10 mouse cellular contexts compared by ENCODE assay signal in genomic region chr1:23214462-23215158, GRCm38 (mm10).
DNase-seq lines count a peak whose midpoint lies in the region; ATAC-seq and TF ChIP-seq lines count a peak whose summit lies in the region.
"Had no signal": no experiment of that assay in that cellular context is flagged by ENCODE, and none has a peak within 500 bp of the region (broad histone marks: within the 10 kb centered on the region; RNA-seq: fewer than 3 reads in every experiment).

No protein-coding gene starts in this region.

- H3K27me3 ChIP-seq in midbrain, embryonic 14.5 days (ENCODE audit: control insufficient read depth, insufficient read depth, low read length) = no peaks in the 10 kb centered on the region
- no peaks in the 10 kb centered on the region for H3K27me3 ChIP-seq in midbrain, embryonic 11.5 days (ENCODE audit: control insufficient read depth, insufficient read depth, low read length)
- H3K27me3 ChIP-seq: limb, embryonic 12.5 days had no signal

- intact Hi-C loops in gastrocnemius, adult 2 months (cut with DNase I) = no loop called here

- H3K9me3 ChIP-seq in midbrain, embryonic 14.5 days (ENCODE audit: control insufficient read depth, low read length) = no peaks in the 10 kb centered on the region
- no peaks in the 10 kb centered on the region for H3K9me3 ChIP-seq in midbrain, embryonic 11.5 days (ENCODE audit: control insufficient read depth, low read length)

- no peak overlapping the region for H3K4me3 ChIP-seq in midbrain, embryonic 14.5 days (replicated peaks; ENCODE audit: low read depth, low read length)
- H3K4me3 ChIP-seq in midbrain, embryonic 11.5 days (ENCODE audit: low read depth, low read length) = no peak overlapping the region
- no peak overlapping the region for H3K4me3 ChIP-seq in gastrocnemius, adult 2 months
- H3K4me3 ChIP-seq: limb, embryonic 12.5 days had no signal

- no peak for TF ChIP-seq CTCF in brain, embryonic 14.5 days (IDR thresholded peaks at IDR 0.05; ENCODE audit: borderline replicate concordance, extremely low read depth, insufficient read depth, insufficient read length)
- no peak for TF ChIP-seq CTCF in gastrocnemius, adult 2 months (IDR thresholded peaks at IDR 0.05)

- no peak overlapping the region for H3K27ac ChIP-seq in midbrain, embryonic 14.5 days (replicated peaks; ENCODE audit: low read depth, low read length)
- H3K27ac ChIP-seq in midbrain, embryonic 11.5 days (ENCODE audit: low read depth, low read length) = no peak overlapping the region
- H3K27ac ChIP-seq in gastrocnemius, adult 2 months = no peak overlapping the region
- H3K27ac ChIP-seq: limb, embryonic 12.5 days had no signal

- 56% methylated on average over 13 of the region's 13 CpGs for WGBS in midbrain, embryonic 14.5 days
- 82% methylated on average over 12 of the region's 13 CpGs for WGBS in midbrain, embryonic 11.5 days

- H3K9ac ChIP-seq in midbrain, embryonic 14.5 days (replicated peaks; ENCODE audit: low read length) = no peak overlapping the region
- H3K9ac ChIP-seq in midbrain, embryonic 11.5 days (ENCODE audit: low read length) = no peak overlapping the region
- H3K9ac ChIP-seq: limb, embryonic 12.5 days had no signal

- 0 out of 2 replicates have a peak, but pooled peaks cover 3% of the 10 kb centered on the region for H3K4me1 ChIP-seq in midbrain, embryonic 14.5 days (ENCODE audit: control insufficient read depth, insufficient read depth, low read length)
- H3K4me1 ChIP-seq in midbrain, embryonic 11.5 days (ENCODE audit: control insufficient read depth, insufficient read depth, low read length) = no peaks in the 10 kb centered on the region
- H3K4me1 ChIP-seq: limb, embryonic 12.5 days had no signal

- H3K36me3 ChIP-seq in midbrain, embryonic 14.5 days (ENCODE audit: control insufficient read depth, insufficient read depth, low read length) = no peaks in the 10 kb centered on the region
- no peaks in the 10 kb centered on the region for H3K36me3 ChIP-seq in midbrain, embryonic 11.5 days (ENCODE audit: control insufficient read depth, insufficient read depth, low read length)
- H3K36me3 ChIP-seq: limb, embryonic 12.5 days had no signal

- peak overlapping the region; percentile 28; the same call in 1 of the 2 replicates for H3K4me2 ChIP-seq in midbrain, embryonic 14.5 days (ENCODE audit: low read length)
- H3K4me2 ChIP-seq in midbrain, embryonic 11.5 days = no peak overlapping the region
- H3K4me2 ChIP-seq: limb, embryonic 12.5 days had no signal

- peak; percentile 55; the same call in 1 of the 2 replicates for ATAC-seq in midbrain, embryonic 14.5 days (ENCODE audit: low FRiP score, low TSS enrichment)
- no peak; the same call in 1 of the 2 replicates for ATAC-seq in midbrain, embryonic 11.5 days (ENCODE audit: low FRiP score)
- ATAC-seq: intestine, embryonic 16.5 days had no signal

- DNase-seq in frontal cortex, postnatal 36 days (ENCODE audit: low spot score in 2 of 2) = peak; percentile 4 to 9
- no peak for DNase-seq in frontal cortex, postnatal 14 days (ENCODE audit: low spot score in 2 of 2)
- peak; percentile 75 for DNase-seq in midbrain, embryonic 14.5 days
- DNase-seq in midbrain, embryonic 11.5 days (ENCODE audit: low spot score, missing footprints) = no peak
- peak; percentile 85 for DNase-seq in brain, embryonic 14.5 days (ENCODE audit: low read depth)
- peak; percentile 79 for DNase-seq in lung, postnatal 36 days
- DNase-seq in gastrocnemius, adult 2 months = no peak
- DNase-seq in layer of hippocampus, adult 18-20 months (ENCODE audit: low spot score in 2 of 2) = no peak

- no peak for TF ChIP-seq POLR2A in brain, embryonic 14.5 days (IDR thresholded peaks at IDR 0.05; ENCODE audit: borderline replicate concordance, extremely low read depth, insufficient read depth, insufficient read length, poor library complexity, severe bottlenecking)

Comparison
In these comparisons a context has a peak if more than half of its experiments do, and no peak if none do; other contexts are left out.
1. DNase-seq: peak in frontal cortex, postnatal 36 days (2 of 2), midbrain, embryonic 14.5 days (single experiment), brain, embryonic 14.5 days (single experiment) and lung, postnatal 36 days (single experiment); none in frontal cortex, postnatal 14 days (0 of 2), midbrain, embryonic 11.5 days (single experiment), gastrocnemius, adult 2 months (single experiment) and layer of hippocampus, adult 18-20 months (0 of 2).